Mouse (Mus musculus) midbrain, embryonic 12.5 days (tissue): ENCODE results near the gene Ramac. TPM values are rescaled to one million over a fixed set of nuclear protein-coding genes. Genes with fewer than 3 reads are reported as not detected.

Experiments
- ATAC-seq: fragments of 200-750 bp; cut with Nextera tagmentation; 2 replicates; pipeline ENCODE4 v1.8.0; 2017; ENCODE audit warnings: low read depth, moderate TSS enrichment, moderate library complexity; ENCODE audit not compliant: low FRiP score
- H3K27ac ChIP-seq: fragments of 300-500 bp; sonication (generic); replicated peaks from 2 replicates; pipeline ENCODE4 v1.5.1; 2016; ENCODE audit warnings: mild to moderate bottlenecking
- H3K27me3 ChIP-seq: fragments of 300-500 bp; sonication (generic); 2 replicates; pipeline ENCODE4 v1.6.1; 2016; ENCODE audit warnings: mild to moderate bottlenecking
- H3K36me3 ChIP-seq: fragments of 300-500 bp; sonication (generic); 2 replicates; pipeline ENCODE4 v1.6.1; 2016
- H3K4me1 ChIP-seq: fragments of 300-500 bp; sonication (generic); 2 replicates; pipeline ENCODE4 v1.6.1; 2016
- H3K4me2 ChIP-seq: fragments of 300-500 bp; sonication (generic); replicated peaks from 2 replicates; pipeline ENCODE4 v1.6.1; 2016; ENCODE audit warnings: mild to moderate bottlenecking, moderate library complexity
- H3K4me3 ChIP-seq: fragments of 300-500 bp; sonication (generic); 2 replicates; pipeline ENCODE4 v1.5.1; 2016; ENCODE audit warnings: mild to moderate bottlenecking
- H3K9ac ChIP-seq: fragments of 300-500 bp; sonication (generic); replicated peaks from 2 replicates; pipeline ENCODE4 v1.6.1; 2016; ENCODE audit warnings: mild to moderate bottlenecking, moderate library complexity
- H3K9me3 ChIP-seq: fragments of 300-500 bp; sonication (generic); 2 replicates; pipeline ENCODE4 v1.6.1; 2016; ENCODE audit warnings: mild to moderate bottlenecking
- WGBS: fragments of 180-500 bp; shearing (Covaris S2); methylation state at CpG from one replicate; pipeline ENCODE4 v1.1.7; 2016; 5-methylcytosine and 5-hydroxymethylcytosine counted together
- polyA plus RNA-seq: library from polyadenylated mRNA; unstranded; fragments of >200 nt; fragmentation: Nextera tagmentation; extraction: Ambion mirVana; gene quantifications from 2 replicates; pipeline ENCODE4 v1.2.1, GENCODE M21; 2016

Gene Ramac
- 129 and 135 TPM in 2 replicates for polyA plus RNA-seq

- ATAC-seq = peak; percentile 95
- 1% methylated on average over 56 of the region's 56 CpGs for WGBS
Observed at GRCm38 (mm10) chr7:81762180-81763109, at the start of gene Ramac. Gene Ramac, plus strand, starts transcription at chr7:81762925.

GRCm38 (mm10) chr7:81718657-81719056 is 44.1 kb upstream of the Ramac start:
- Histone ChIP-seq H3K4me1 (no peaks in the 10 kb centered on the region), H3K36me3 (no peaks in the 10 kb centered on the region), H3K4me2 (no peak overlapping the region), H3K27me3 (peaks cover 2% of the 10 kb centered on the region; the same call in 1 of the 2 replicates), H3K9ac (no peak overlapping the region), H3K4me3 (no peak overlapping the region), H3K27ac (no peak overlapping the region), H3K9me3 (no peaks in the 10 kb centered on the region)
- WGBS = 76% methylated on average over 1 of the region's 1 CpGs
- no peak for ATAC-seq

More at GRCm38 (mm10) chr7:81762180-81763109, at the start of gene Ramac:
- Histone ChIP-seq H3K4me3 (peak within 1 kb of the TSS; percentile 96), H3K4me2 (peak within 1 kb of the TSS; percentile 94), H3K36me3 (no peaks in the 10 kb centered on the region), H3K9ac (peak within 1 kb of the TSS; percentile 92), H3K27ac (peak within 1 kb of the TSS; percentile 89), H3K9me3 (no peaks in the 10 kb centered on the region), H3K4me1 (peaks cover 16% of the 10 kb centered on the region), H3K27me3 (no peaks in the 10 kb centered on the region)

GRCm38 (mm10) chr7:81719216-81719661 is 43.5 kb upstream of the Ramac start:
- Histone ChIP-seq H3K9ac (no peak overlapping the region), H3K4me2 (no peak overlapping the region), H3K27ac (no peak overlapping the region), H3K36me3 (no peaks in the 10 kb centered on the region), H3K27me3 (peaks cover 2% of the 10 kb centered on the region; the same call in 1 of the 2 replicates), H3K4me1 (no peaks in the 10 kb centered on the region), H3K4me3 (no peak overlapping the region), H3K9me3 (no peaks in the 10 kb centered on the region)
- ATAC-seq = no peak
- 73% methylated on average over 1 of the region's 1 CpGs for WGBS

GRCm38 (mm10) chr7:81721271-81721670 is 41.5 kb upstream of the Ramac start:
- no peak overlapping the region for H3K4me3 ChIP-seq
- H3K4me1 ChIP-seq = no peaks in the 10 kb centered on the region
- 70% methylated on average over 5 of the region's 5 CpGs for WGBS
- no peaks in the 10 kb centered on the region for H3K9me3 ChIP-seq
- H3K27me3 ChIP-seq = no peaks in the 10 kb centered on the region
- H3K36me3 ChIP-seq = no peaks in the 10 kb centered on the region
- no peak for ATAC-seq
- no peak overlapping the region for H3K9ac ChIP-seq
- no peak overlapping the region for H3K27ac ChIP-seq
- no peak overlapping the region for H3K4me2 ChIP-seq

- H3K36me3 ChIP-seq = no peaks in the 10 kb centered on the region
- H3K27ac ChIP-seq = no peak overlapping the region
- no peak for ATAC-seq
- 91% methylated on average over 10 of the region's 10 CpGs for WGBS
- H3K4me1 ChIP-seq = no peaks in the 10 kb centered on the region
- H3K9ac ChIP-seq = no peak overlapping the region
- H3K4me3 ChIP-seq = no peak overlapping the region
- H3K4me2 ChIP-seq = no peak overlapping the region
- no peaks in the 10 kb centered on the region for H3K27me3 ChIP-seq
- no peaks in the 10 kb centered on the region for H3K9me3 ChIP-seq
Observed at GRCm38 (mm10) chr7:81723851-81724250, 38.9 kb upstream of the Ramac start.

- Histone ChIP-seq H3K27ac (no peak overlapping the region), H3K9me3 (no peaks in the 10 kb centered on the region), H3K4me2 (no peak overlapping the region), H3K36me3 (no peaks in the 10 kb centered on the region), H3K4me3 (no peak overlapping the region), H3K27me3 (no peaks in the 10 kb centered on the region), H3K4me1 (no peaks in the 10 kb centered on the region), H3K9ac (no peak overlapping the region)
- WGBS = 83% methylated on average over 18 of the region's 18 CpGs
- ATAC-seq = no peak
Observed at GRCm38 (mm10) chr7:81725986-81726727, 36.6 kb upstream of the Ramac start.

- Histone ChIP-seq H3K4me2 (no peak overlapping the region), H3K27me3 (no peaks in the 10 kb centered on the region), H3K9ac (no peak overlapping the region), H3K4me1 (no peaks in the 10 kb centered on the region), H3K27ac (no peak overlapping the region), H3K36me3 (no peaks in the 10 kb centered on the region), H3K9me3 (no peaks in the 10 kb centered on the region), H3K4me3 (no peak overlapping the region)
- no peak for ATAC-seq
- WGBS = 66% methylated on average over 2 of the region's 2 CpGs
Observed at GRCm38 (mm10) chr7:81726728-81727005, 36.1 kb upstream of the Ramac start.

GRCm38 (mm10) chr7:81727716-81728115 is 35.0 kb upstream of the Ramac start:
- Histone ChIP-seq H3K4me3 (no peak overlapping the region), H3K27me3 (no peaks in the 10 kb centered on the region), H3K4me2 (no peak overlapping the region), H3K36me3 (no peaks in the 10 kb centered on the region), H3K9ac (no peak overlapping the region), H3K4me1 (no peaks in the 10 kb centered on the region), H3K27ac (no peak overlapping the region), H3K9me3 (no peaks in the 10 kb centered on the region)
- WGBS = 86% methylated on average over 9 of the region's 9 CpGs
- no peak for ATAC-seq

- H3K27ac ChIP-seq = no peak overlapping the region
- no peak for ATAC-seq
- no peaks in the 10 kb centered on the region for H3K36me3 ChIP-seq
- WGBS = 95% methylated on average over 9 of the region's 9 CpGs
- no peaks in the 10 kb centered on the region for H3K27me3 ChIP-seq
- no peaks in the 10 kb centered on the region for H3K9me3 ChIP-seq
- no peak overlapping the region for H3K4me2 ChIP-seq
- no peak overlapping the region for H3K9ac ChIP-seq
- no peak overlapping the region for H3K4me3 ChIP-seq
- no peaks in the 10 kb centered on the region for H3K4me1 ChIP-seq
Observed at GRCm38 (mm10) chr7:81729787-81730186, 32.9 kb upstream of the Ramac start.

- no peaks in the 10 kb centered on the region for H3K36me3 ChIP-seq
- H3K4me2 ChIP-seq = no peak overlapping the region
- WGBS = 83% methylated on average over 6 of the region's 6 CpGs
- no peak overlapping the region for H3K9ac ChIP-seq
- H3K4me3 ChIP-seq = no peak overlapping the region
- no peaks in the 10 kb centered on the region for H3K27me3 ChIP-seq
- H3K4me1 ChIP-seq = no peaks in the 10 kb centered on the region
- no peak for ATAC-seq
- no peaks in the 10 kb centered on the region for H3K9me3 ChIP-seq
- H3K27ac ChIP-seq = no peak overlapping the region
Observed at GRCm38 (mm10) chr7:81731181-81731651, 31.5 kb upstream of the Ramac start.

GRCm38 (mm10) chr7:81732183-81733089 is 30.3 kb upstream of the Ramac start:
- Histone ChIP-seq H3K4me3 (no peak overlapping the region), H3K4me2 (no peak overlapping the region), H3K27me3 (no peaks in the 10 kb centered on the region), H3K4me1 (no peaks in the 10 kb centered on the region), H3K9ac (no peak overlapping the region), H3K9me3 (no peaks in the 10 kb centered on the region), H3K36me3 (no peaks in the 10 kb centered on the region), H3K27ac (no peak overlapping the region)
- WGBS = 90% methylated on average over 12 of the region's 12 CpGs
- ATAC-seq = no peak
